Mouse (Mus musculus) hindbrain, embryonic 11.5 days (tissue): ENCODE measurements at regions not wholly inside any gene's neighbourhood (a gene's known extent, or its start where the extent isn't known, plus 50 kb on each side); places are given as distances from the start of the nearest gene placed in this dataset.

ENCODE experiments used
- ATAC-seq: fragments of 200-750 bp; cut with Nextera tagmentation; 2 replicates; pipeline ENCODE4 v1.8.0; 2017; ENCODE audit warnings: mild to moderate bottlenecking, moderate TSS enrichment, moderate library complexity; ENCODE audit not compliant: low FRiP score
- DNase-seq: peaks from one replicate; pipeline ENCODE4 v3.0.0-alpha.2; 2015; ENCODE audit warnings: low spot score
- H3K27ac ChIP-seq: fragments of 300-500 bp; sonication (generic); 2 replicates; pipeline ENCODE4 v1.5.1; 2014; ENCODE audit warnings: mild to moderate bottlenecking, low read depth, low read length
- H3K27me3 ChIP-seq: fragments of 300-500 bp; sonication (generic); 2 replicates; pipeline ENCODE4 v1.6.1; 2014; ENCODE audit warnings: mild to moderate bottlenecking, low read length, moderate library complexity, mixed read lengths; ENCODE audit not compliant: control insufficient read depth, insufficient read depth
- H3K36me3 ChIP-seq: fragments of 300-500 bp; sonication (generic); 2 replicates; pipeline ENCODE4 v1.6.1; 2014; ENCODE audit warnings: mild to moderate bottlenecking, low read length, moderate library complexity, mixed read lengths; ENCODE audit not compliant: control insufficient read depth, insufficient read depth
- H3K4me1 ChIP-seq: fragments of 300-500 bp; sonication (generic); replicated peaks from 2 replicates; pipeline ENCODE4 v1.6.1; 2014; ENCODE audit warnings: low read length, mixed read lengths; ENCODE audit not compliant: control insufficient read depth, insufficient read depth
- H3K4me2 ChIP-seq: fragments of 300-500 bp; sonication (generic); replicated peaks from 2 replicates; pipeline ENCODE4 v1.6.1; 2014; ENCODE audit warnings: mild to moderate bottlenecking, low read depth, low read length
- H3K4me3 ChIP-seq: fragments of 300-500 bp; sonication (generic); 2 replicates; pipeline ENCODE4 v1.5.1; 2014; ENCODE audit warnings: low read depth, low read length
- H3K9ac ChIP-seq: fragments of 300-500 bp; sonication (generic); 2 replicates; pipeline ENCODE4 v1.6.1; 2014; ENCODE audit warnings: low read depth, low read length
- H3K9me3 ChIP-seq: fragments of 300-500 bp; sonication (generic); 2 replicates; pipeline ENCODE4 v1.6.1; 2016; ENCODE audit warnings: low read length; ENCODE audit not compliant: control insufficient read depth
- WGBS: fragments of 180-500 bp; shearing (Covaris S2); extraction: QIAGEN DNeasy Blood & Tissue Kit; methylation state at CpG from one replicate; pipeline ENCODE4 v1.1.7; 2014; 5-methylcytosine and 5-hydroxymethylcytosine counted together

- no peak overlapping the region for H3K27ac ChIP-seq
- H3K4me3 ChIP-seq: no peak overlapping the region
- 23% methylated on average over 18 of the region's 18 CpGs for WGBS
- H3K9ac ChIP-seq: no peak overlapping the region
- H3K4me1 ChIP-seq: no peaks in the 10 kb centered on the region
- no peaks in the 10 kb centered on the region for H3K27me3 ChIP-seq
- no peaks in the 10 kb centered on the region for H3K9me3 ChIP-seq
- no peaks in the 10 kb centered on the region for H3K36me3 ChIP-seq
- H3K4me2 ChIP-seq: no peak overlapping the region
- DNase-seq (peak; percentile 87), ATAC-seq (no peak)
Observed at GRCm38 (mm10) chr11:19830280-19831062, 93.7 kb upstream of the Spred2 start.

GRCm38 (mm10) chr11:19834561-19834960 lies 89.6 kb upstream of the Spred2 start:
- no peak overlapping the region for H3K27ac ChIP-seq

GRCm38 (mm10) chr11:19835221-19835745 lies 88.9 kb upstream of the Spred2 start:
- Histone ChIP-seq H3K27ac (no peak overlapping the region), H3K9ac (no peak overlapping the region)
- ATAC-seq: peak; percentile 82

More at GRCm38 (mm10) chr11:19834561-19834960, 89.6 kb upstream of the Spred2 start:
- whole genome bisulfite sequencing: 76% methylated on average over 8 of the region's 8 CpGs
- H3K4me1 ChIP-seq: no peaks in the 10 kb centered on the region
- DNase-seq (no peak), ATAC-seq (no peak)
- H3K36me3 ChIP-seq: no peaks in the 10 kb centered on the region
- H3K27me3 ChIP-seq: no peaks in the 10 kb centered on the region
- H3K4me2 ChIP-seq: no peak overlapping the region
- H3K4me3 ChIP-seq: no peak overlapping the region
- no peaks in the 10 kb centered on the region for H3K9me3 ChIP-seq
- H3K9ac ChIP-seq: no peak overlapping the region

GRCm38 (mm10) chr11:19838932-19839331 lies 85.2 kb upstream of the Spred2 start:
- no peak overlapping the region for H3K4me3 ChIP-seq
- 87% methylated on average over 5 of the region's 5 CpGs for WGBS

More at GRCm38 (mm10) chr11:19835221-19835745, 88.9 kb upstream of the Spred2 start:
- peak; percentile 59 for DNase-seq
- Histone ChIP-seq H3K4me2 (no peak overlapping the region), H3K4me1 (no peaks in the 10 kb centered on the region), H3K27me3 (no peaks in the 10 kb centered on the region), H3K4me3 (no peak overlapping the region), H3K36me3 (no peaks in the 10 kb centered on the region), H3K9me3 (no peaks in the 10 kb centered on the region)
- 33% methylated on average over 6 of the region's 6 CpGs for WGBS

GRCm38 (mm10) chr11:19843084-19843483 lies 81.1 kb upstream of the Spred2 start:
- 83% methylated on average over 3 of the region's 3 CpGs for WGBS
- Histone ChIP-seq H3K4me3 (no peak overlapping the region), H3K36me3 (no peaks in the 10 kb centered on the region), H3K9ac (no peak overlapping the region), H3K4me2 (no peak overlapping the region), H3K4me1 (no peaks in the 10 kb centered on the region), H3K27me3 (no peaks in the 10 kb centered on the region), H3K27ac (no peak overlapping the region), H3K9me3 (no peaks in the 10 kb centered on the region)
- DNase-seq (no peak), ATAC-seq (no peak)

More at GRCm38 (mm10) chr11:19838932-19839331, 85.2 kb upstream of the Spred2 start:
- Histone ChIP-seq H3K36me3 (no peaks in the 10 kb centered on the region), H3K27me3 (no peaks in the 10 kb centered on the region), H3K9ac (no peak overlapping the region), H3K27ac (no peak overlapping the region), H3K4me1 (no peaks in the 10 kb centered on the region), H3K9me3 (no peaks in the 10 kb centered on the region), H3K4me2 (no peak overlapping the region)
- ATAC-seq (no peak), DNase-seq (no peak)

- Histone ChIP-seq H3K36me3 (no peaks in the 10 kb centered on the region), H3K27ac (no peak overlapping the region), H3K9me3 (no peaks in the 10 kb centered on the region), H3K4me2 (no peak overlapping the region), H3K4me1 (no peaks in the 10 kb centered on the region), H3K9ac (no peak overlapping the region), H3K27me3 (no peaks in the 10 kb centered on the region), H3K4me3 (no peak overlapping the region)
- 89% methylated on average over 6 of the region's 6 CpGs for WGBS
- no peak for ATAC-seq
- no peak for DNase-seq
Observed at GRCm38 (mm10) chr11:19847910-19848309, 76.3 kb upstream of the Spred2 start.

GRCm38 (mm10) chr11:19848412-19848811 lies 75.8 kb upstream of the Spred2 start:
- ATAC-seq (no peak), DNase-seq (no peak)
- Histone ChIP-seq H3K9ac (no peak overlapping the region), H3K27me3 (no peaks in the 10 kb centered on the region), H3K36me3 (no peaks in the 10 kb centered on the region), H3K27ac (no peak overlapping the region), H3K4me3 (no peak overlapping the region), H3K9me3 (no peaks in the 10 kb centered on the region), H3K4me1 (no peaks in the 10 kb centered on the region), H3K4me2 (no peak overlapping the region)
- WGBS: 88% methylated on average over 6 of the region's 6 CpGs

- 49% methylated on average over 4 of the region's 4 CpGs for WGBS
- DNase-seq: no peak
- ATAC-seq: no peak
- Histone ChIP-seq H3K9me3 (no peaks in the 10 kb centered on the region), H3K27ac (no peak overlapping the region), H3K9ac (no peak overlapping the region), H3K4me2 (no peak overlapping the region), H3K36me3 (no peaks in the 10 kb centered on the region), H3K4me3 (no peak overlapping the region), H3K27me3 (no peaks in the 10 kb centered on the region), H3K4me1 (no peaks in the 10 kb centered on the region)
Observed at GRCm38 (mm10) chr11:19849347-19849811, 74.8 kb upstream of the Spred2 start.
